Mouse (Mus musculus) lung, adult 18-20 months (tissue): ENCODE measurements around the gene Ngp.
"Not testable (repeated sequence)": the region's sequence is repeated elsewhere in the genome, so short reads cannot be mapped to it uniquely, and the experiment has no call there.

Source experiments
- DNase-seq, 2 experiments: peaks; one replicate each; pipeline ENCODE4 v3.0.0; 2022; ENCODE audit warnings: mixed read lengths in 2 of 2

The Ngp gene

GRCm38 (mm10) chr9:110419511-110420112 lies at the start of gene Ngp:
Gene Ngp (plus strand): TSS chr9:110419747.
- no peak for DNase-seq

DNA sequence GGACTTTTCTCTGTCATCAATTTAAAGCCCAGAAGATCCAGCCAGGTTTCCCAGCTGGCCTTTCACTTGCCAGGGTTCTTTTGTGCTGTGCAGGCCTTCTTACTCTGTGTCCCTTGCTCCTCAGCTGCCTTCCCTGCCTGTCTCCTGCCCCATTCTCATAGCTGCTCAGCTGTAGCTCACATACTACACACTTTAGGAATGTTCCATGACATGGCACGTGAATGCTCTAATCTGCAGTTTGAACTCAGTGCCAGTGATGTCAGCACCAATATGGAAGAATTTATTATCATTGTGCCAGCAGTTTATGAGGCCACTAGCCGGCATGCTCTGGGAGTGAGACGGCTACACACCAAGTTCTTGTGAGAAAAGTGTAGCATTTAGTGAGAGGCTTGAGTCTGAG lies 49.7 kb upstream of the Ngp start:
- no peak for DNase-seq

- DNase-seq = no peak
Observed at GRCm38 (mm10) chr9:110373871-110374270, 45.7 kb upstream of the Ngp start.

- DNase-seq = no peak
Observed at GRCm38 (mm10) chr9:110375668-110376067, 43.9 kb upstream of the Ngp start.

DNA sequence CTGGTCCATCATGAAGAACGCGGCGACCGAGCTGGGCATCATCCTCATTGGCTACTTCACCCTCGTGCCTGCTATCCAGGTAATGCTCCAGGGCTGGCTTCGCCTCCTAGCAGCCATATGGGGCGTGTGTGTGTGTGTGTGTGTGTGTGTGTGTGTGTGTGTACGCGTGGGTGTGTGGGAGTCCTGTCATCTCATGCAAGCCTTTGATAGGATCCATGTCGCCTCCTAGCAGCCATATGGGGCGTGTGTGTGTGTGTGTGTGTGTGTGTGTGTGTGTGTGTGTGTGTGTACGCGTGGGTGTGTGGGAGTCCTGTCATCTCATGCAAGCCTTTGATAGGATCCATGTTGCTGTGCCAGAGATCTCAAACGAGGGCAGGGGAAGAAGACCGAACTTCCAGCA lies 41.9 kb upstream of the Ngp start:
- not testable (repeated sequence) for DNase-seq

DNA sequence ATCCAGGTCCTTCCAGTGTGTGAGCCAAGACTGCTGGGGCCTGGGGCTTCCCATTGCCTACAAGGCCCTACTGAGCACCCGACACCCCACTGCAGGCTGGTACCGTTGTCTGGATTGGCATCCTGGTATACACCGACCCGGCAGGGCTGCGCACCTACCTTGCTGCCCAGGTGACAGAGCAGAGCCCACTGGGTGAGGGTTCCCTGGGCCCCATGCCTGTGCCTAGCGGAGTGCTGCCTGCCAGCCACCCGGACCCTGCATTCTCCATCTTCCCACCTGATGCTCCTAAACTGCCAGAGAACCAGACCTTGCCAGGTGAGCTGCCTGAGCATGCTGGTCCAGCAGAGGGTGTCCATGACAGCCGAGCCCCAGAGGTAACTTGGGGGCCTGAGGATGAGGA lies 40.2 kb upstream of the Ngp start:
- DNase-seq = no peak

GRCm38 (mm10) chr9:110380662-110381061 lies 38.9 kb upstream of the Ngp start:
- peak in 1 of 2 experiments; percentile 47 for DNase-seq

- no peak for DNase-seq
Observed at GRCm38 (mm10) chr9:110381292-110381691, 38.3 kb upstream of the Ngp start.

DNA sequence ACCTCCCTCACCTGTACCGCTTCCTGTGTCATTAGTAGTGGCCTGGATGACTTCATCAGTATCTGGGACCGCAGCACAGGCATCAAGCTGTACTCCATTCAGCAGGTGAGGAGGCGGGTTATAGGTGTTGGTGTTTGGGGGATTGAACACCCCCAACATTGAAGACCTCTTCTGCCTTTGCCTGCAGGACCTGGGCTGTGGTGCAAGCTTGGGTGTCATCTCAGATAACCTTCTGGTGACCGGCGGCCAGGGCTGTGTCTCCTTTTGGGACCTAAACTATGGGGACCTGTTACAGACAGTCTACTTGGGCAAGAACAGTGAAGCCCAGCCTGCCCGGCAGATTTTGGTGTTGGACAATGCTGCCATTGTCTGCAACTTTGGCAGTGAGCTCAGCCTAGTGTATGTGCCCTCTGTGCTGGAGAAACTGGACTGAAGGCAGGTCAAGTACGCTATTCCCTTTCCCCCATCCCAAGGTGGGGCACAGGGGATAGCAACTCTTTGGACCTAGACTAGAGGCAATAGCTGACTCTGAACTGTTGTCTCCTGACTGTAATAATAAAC lies 35.1 kb upstream of the Ngp start:
- DNase-seq = no peak

- DNase-seq = no peak
Observed at GRCm38 (mm10) chr9:110388011-110388410, 31.5 kb upstream of the Ngp start.

DNA sequence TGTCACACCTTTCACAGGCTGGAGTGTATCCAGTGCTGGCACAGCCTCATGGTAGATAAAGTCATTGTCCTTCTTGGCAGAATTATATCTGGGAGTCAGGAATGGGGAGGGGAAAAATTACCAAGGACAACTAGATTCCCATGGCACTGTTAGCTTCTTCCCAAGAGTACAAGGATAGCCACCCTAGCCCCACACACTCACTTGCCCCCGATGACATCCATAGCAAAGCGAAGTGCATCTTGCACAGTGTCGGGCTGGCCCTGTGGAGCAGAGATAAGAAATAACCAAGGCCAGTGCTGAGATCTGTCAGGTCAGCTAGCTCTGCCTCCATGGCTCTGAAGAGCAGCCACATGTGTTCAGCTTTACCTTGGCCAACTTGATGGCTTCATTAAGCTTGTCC lies 28.7 kb upstream of the Ngp start:
- DNase-seq = no peak

GRCm38 (mm10) chr9:110393295-110393694 lies 26.3 kb upstream of the Ngp start:
- no peak for DNase-seq

DNA sequence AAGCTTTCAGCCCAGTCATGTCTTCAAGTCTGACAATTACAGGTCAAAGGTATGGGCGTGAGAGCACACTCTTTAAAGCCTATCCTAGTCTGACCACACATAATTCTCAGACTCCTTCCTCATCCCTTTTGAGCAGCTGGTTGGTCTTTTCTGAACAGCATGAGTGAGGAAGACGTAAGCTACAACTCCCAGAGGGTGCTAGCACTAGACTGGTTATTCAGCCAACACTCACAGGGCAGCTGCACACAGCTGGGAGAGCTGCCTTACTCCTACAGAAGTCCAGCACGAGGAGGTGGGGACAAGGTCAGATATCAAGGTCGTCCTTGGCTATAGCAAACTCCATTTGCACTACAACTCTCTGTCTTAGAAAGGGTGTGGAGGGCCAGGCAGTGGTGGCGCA lies 18.9 kb upstream of the Ngp start:
- peak in 1 of 2 experiments; percentile 17 for DNase-seq

DNA sequence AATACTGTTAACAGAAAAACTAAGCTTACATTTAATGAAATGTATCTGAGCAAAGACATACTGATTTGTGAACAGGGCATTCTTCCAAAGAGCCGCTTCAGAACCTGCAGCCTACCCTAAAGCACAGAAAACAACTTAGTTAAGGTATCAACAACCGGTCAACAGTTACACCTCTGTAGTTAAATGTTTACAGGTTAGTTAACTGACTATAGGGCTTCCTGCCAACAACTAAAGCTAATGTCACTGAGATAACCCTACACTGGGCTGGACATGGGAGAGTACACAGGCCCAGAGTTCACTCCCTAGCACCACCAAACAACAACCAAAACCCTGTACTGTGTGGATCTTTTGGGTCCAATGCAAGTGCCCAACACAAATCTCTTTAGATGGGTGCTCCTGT lies 16.8 kb upstream of the Ngp start:
- no peak for DNase-seq

GRCm38 (mm10) chr9:110403240-110403639 lies 16.3 kb upstream of the Ngp start:
- DNase-seq = not testable (repeated sequence)

DNA sequence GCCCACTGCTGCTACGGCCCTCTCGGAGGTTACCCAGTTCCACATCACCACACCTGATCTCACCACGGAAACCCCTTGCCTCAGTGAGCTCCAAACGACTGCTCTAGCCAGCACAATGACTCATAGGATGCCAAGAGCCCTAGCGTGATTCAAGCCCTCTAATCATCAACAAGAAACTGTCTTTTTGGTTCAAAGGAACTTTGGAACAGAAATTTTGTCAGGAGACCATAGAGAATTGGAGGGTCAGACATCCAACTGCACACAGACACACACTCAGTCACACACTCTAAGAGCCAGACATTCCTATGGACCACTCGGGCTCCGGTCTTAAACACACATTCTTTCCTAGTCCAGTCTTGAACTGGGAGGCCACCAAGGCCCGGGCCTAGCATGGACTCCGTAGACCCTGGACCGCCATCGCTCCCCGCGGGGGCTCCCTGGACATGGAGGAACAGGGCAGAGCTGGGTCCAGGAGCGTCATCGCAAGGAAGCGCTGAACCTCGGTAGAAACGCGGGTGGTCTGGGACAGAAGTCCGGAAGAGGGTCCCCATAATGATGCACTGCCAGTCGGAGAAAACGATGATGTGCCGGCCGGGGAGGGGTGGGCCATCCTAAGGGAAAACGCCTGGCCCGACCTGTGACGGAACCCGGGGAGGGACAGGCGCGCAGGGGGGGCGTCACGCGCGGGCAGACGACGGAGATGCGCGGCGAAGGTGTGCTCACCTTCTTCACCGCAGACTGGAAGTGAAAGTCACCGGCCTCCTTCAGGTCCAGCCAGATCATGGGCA lies 12.0 kb upstream of the Ngp start:
- DNase-seq = no peak

DNA sequence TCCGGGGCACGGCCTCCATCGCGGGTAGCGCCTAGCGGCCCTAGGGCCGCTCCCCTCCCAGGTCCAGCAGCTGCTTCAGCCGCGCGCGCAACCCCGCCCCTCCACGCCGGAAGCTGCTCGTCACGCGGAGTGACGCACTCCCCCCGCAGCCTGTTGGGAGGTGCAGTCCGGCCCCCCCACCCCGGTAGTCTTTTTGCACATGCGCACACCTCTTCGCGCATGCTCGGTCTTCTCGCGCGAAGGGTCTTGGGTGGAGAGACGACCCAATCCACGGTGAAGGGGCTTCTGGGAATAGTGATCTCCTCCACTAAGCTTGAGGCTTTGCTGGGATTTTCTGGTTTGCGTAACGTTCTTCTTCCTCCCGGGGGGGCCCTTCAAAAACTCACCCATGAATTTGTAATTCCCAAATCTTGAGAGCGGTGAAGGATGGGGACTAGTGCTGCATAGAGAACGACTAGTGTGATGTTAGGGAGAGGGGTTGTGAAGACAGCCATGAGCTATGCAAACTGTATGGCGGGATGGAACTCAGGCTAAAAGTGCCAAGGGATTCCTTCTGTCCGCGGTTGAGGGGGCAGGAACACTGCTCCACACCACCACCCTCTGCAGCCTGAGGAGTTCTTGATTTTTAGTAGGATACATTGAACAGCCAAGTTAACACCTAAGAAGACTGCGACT lies 11.3 kb upstream of the Ngp start, which contains the start of gene Ptpn23:
Gene Ptpn23, minus strand, starts transcription at position 115 of the 675 bp plus-strand sequence.
- DNase-seq = peak; percentile 93 to 96

GRCm38 (mm10) chr9:110410908-110411887 lies 8.3 kb upstream of the Ngp start:
- DNase-seq = peak; percentile 84 to 88

- DNase-seq = peak in 1 of 2 experiments; percentile 63
Observed at GRCm38 (mm10) chr9:110412926-110413325, 6.6 kb upstream of the Ngp start.

DNA sequence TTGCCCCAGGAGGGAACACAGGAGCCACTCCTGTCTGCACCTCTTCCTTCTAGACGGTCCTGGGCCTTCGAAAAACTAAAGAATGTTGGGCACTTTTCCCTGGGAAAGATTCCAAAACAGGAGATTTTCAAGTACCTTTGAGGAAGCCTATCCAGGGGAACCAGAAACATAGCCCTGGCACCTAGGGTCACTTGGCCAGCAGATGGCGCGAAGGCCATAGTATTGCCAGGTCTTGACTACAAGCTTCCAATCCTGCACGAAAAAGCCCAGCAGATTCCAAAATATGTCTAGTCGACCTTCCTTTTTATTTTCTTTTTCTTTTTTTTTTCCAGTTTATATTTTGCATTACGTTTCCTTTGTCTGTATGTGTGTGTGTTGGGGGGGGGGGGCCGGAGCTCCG lies 5.8 kb upstream of the Ngp start:
- peak; percentile 81 to 87 for DNase-seq

- no peak for DNase-seq
Observed at GRCm38 (mm10) chr9:110431241-110431640, 11.7 kb downstream of the Ngp start.

- DNase-seq = no peak
Observed at GRCm38 (mm10) chr9:110433045-110433444, 13.5 kb downstream of the Ngp start.
